Mouse (Mus musculus) spleen, postnatal 14 days (tissue): ENCODE measurements around the gene Pdgfb.

Source experiments
- DNase-seq, 2 experiments: peaks; one replicate each; pipeline ENCODE4 v3.0.0; 2021 to 2022; ENCODE audit warnings: low spot score in 2 of 2

The Pdgfb gene

DNA sequence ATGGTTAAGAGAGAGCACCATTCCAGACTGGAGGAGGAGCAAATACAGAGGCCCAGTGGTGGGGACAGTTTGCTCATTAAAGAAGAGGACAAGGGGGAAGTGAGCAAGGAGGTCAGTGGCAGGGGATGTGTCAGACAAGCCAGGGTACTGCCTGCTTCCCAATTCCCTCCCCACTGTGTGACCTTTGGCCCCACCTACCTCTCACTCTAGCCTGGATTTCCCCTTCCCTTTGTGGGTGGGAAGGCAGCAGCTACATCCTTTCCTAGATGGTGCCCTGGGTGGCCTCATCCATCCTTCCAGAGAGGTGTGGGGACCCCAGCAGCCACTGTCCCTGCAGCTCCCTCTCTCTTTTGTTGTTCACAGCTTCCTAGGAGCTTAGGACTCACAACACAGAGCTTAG lies 20.1 kb upstream of the Pdgfb start:
- no peak for DNase-seq

- no peak for DNase-seq
Measured at GRCm38 (mm10) chr15:80034366-80034765, 19.6 kb upstream of the Pdgfb start.

DNA sequence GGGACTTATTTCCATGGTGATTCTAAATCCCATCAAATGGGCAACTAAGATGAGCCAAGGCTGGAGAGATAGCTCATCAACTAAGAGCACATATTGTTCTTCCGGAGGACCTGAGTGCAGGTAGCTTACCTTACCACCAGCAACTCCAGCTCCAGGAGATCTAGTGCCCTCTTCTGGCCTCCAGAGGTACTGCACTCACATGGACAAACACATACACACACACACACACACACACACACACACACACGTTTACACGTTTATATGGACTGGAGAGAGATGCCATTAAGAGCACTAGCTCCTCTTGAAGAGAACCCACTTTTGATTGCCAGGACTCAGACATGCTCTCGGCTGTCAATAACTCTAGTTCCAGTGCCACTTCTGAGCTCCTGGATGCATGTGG lies 16.4 kb upstream of the Pdgfb start:
- no peak for DNase-seq

DNA sequence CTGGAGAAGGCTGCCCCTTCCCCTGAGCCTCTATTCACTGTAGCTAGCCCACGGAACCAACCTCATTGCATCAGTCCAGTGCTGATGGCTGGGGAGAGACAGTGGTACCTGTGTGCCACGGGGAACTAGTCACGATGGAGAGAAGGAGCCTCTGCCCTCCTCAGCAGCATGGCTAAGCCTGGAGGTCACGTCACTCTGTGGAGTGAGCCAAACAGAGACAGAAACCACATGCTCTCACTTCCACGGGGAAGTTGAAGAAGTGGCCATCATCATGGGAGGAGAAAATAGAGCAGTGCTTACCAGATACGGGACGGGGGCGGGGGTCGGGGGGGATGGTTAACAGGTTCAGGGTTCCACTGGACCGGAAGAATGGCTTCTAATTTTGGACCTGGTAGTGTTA lies 15.6 kb upstream of the Pdgfb start:
- DNase-seq = no peak

DNA sequence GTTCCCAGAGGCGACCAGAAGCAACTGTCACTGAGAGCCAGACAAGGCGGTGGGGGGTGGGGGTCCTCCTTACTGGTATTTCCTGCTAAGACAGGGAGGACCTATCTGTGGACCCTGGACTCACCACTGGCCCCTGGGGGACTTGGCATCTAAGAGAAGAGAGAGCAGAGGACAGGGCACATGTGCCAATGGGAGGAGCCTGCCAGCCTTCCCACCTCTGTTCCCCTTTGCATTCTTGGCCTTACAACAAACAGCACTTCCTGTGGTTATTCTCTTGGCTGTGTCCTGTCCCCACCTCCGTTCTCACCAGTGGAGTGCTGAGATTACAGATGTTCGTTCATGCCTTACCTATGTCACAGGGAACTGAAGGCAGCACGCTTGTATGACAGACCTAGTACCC lies 14.1 kb upstream of the Pdgfb start:
- DNase-seq = no peak

- DNase-seq = no peak
Measured at GRCm38 (mm10) chr15:80026689-80027353, 12.0 kb upstream of the Pdgfb start.

GRCm38 (mm10) chr15:80026061-80026460 lies 11.3 kb upstream of the Pdgfb start:
- no peak for DNase-seq

GRCm38 (mm10) chr15:80025615-80026014 lies 10.8 kb upstream of the Pdgfb start:
- DNase-seq = no peak

DNA sequence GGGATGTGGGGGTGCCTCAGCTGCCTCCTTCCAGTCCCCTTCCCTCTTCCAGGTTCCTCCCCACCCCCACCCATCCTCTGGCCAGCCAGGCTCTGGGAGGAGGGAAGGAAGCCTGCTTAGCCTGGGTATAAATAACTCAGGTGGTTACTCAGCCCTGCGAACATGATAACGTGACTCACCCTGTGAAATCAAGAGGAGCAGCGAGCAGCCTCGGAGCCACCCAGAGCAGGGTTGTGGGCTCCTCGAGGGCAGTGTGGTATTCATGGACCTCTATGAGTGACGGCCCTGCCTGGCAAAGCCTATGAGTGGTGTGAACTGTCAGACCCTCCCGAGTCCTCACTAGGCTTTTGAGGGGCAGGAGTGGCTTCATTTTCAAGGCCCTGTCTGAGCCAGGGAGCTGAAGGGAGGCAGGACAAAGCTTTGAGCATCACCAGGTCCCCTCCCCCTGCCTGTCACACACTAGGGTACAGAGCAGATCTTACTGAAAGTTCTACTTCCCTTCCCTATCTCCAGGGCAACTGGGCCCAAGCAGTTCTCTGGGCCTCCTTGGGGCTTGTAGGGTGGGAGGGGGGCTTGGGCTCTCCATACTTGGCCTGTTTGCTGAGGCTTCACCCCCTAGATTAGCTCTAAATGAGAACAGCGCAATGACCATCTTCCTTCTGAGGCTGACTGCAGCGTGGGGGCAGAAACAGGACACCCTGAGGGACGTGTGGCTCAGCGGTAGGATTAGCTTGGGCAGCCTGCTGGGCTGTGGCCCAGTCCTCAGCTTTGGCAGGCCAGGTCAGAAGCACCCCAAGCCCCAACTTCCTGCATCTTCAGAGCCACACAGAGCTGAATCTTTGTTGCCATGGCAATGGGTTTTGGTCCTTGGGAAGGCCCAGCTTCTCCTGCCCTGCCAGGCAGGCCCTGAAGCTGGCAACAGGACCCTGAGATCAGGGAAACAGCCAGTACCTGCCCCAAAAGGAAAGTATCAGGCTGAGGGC lies 9.8 kb upstream of the Pdgfb start:
- DNase-seq = no peak

DNA sequence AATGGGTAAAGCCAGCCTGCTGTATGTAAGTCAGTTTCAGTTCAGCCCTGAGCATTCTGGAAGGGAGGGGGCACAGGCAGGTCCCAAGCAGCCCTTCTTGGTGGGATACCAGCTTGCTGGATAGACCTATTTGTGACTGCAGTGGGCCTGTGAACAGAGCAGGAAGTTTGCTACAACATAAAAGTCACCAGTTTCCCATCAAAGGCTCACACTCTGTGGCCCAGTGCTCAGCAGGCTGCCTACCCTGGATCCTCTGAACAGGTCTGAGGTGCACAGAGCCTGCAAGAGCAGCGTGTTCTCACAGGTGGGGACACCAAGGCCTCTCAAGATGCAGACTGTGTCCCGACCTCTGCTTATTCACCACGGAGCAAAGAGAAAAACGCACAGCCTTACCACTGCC lies 5.7 kb upstream of the Pdgfb start:
- DNase-seq = no peak

DNA sequence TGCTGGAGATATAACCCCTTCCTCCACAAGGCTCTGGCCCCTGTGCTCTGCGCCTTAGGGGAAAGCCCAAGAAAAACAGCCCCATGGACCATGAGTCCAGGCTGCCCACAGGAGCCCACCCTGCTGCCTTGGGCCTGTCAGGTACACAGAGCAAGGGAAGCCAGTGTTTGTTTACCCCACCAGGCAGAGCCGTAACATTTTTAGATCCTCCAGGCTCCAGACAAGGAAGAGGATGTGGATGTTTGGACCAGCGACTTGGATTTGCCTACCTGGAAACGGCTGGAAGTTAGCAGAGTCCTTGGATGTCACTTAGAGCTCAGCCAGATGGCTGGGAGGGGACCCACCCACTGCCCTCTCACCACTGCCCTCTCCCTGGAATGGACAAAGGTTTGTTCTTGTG lies 4.8 kb upstream of the Pdgfb start:
- DNase-seq = no peak

- no peak for DNase-seq
Measured at GRCm38 (mm10) chr15:80019220-80019619, 4.4 kb upstream of the Pdgfb start.

DNA sequence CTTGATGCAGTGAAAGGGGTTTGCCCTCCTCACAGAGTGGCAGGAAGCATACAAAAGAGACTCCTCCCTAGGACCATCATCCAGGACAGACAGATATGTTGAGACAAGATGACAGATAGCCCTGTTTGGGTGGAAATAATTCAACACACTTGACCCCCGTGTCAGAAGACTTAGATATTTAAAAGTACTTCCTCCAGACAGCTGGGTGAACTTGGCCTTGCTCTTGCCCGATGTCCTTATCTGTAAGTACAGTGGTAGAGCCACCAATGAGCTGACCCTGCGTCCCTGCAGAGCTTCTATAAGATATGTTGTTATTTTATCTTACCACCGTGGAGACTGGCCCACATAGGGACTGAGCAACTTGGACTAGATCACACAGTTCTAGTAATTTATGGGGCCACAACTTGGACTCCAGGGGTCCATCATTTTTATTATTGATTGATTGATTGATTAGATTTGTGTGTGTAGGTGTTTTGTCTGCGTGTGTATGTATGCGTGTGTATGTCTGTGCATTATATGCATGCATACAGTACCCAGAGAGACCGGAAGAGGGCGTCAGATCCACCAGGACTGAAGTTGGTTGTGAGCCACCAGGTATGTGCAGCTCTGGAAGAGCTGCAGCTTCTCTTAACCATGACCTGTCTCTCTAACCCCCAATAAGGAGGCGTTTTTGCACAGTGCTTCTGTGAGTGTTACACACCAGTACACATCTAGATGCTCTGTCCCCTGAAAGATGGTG lies 2.0 kb upstream of the Pdgfb start:
- no peak for DNase-seq

DNA sequence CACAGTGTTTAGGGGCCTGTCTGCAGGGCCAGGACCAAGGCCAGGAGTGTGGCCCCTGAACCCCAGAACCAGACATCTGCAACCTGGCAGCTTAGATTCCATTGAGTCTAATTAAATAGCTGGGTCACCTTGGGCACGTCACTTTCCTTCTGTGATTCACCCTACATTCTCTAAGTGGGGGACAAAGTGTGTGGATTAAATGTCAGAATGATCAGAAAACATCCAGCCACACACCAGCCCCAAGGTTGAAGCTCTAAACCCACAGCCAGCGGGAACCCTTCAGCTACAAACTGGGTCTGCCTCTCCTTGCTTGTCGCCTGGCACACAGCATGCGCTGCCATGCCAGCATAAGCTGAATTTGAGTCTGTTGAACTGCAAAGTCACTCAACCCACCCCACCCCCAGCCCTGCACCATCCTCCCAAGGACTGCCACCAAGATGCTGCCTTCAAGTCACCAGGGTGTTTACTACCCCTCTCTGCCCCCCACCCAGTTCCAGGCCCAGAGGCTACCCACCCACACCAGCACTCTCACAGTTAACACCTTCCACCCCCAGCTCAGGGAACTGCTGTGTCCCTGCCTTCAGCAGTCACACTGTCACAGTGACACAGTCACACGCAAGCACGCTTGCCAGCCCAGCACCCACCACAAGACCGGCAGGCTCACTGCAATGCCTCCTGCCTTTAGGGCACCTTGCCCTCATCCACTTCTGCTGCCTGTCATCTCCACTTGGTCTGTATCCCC lies 605 bp upstream of the Pdgfb start:
- DNase-seq = no peak

DNA sequence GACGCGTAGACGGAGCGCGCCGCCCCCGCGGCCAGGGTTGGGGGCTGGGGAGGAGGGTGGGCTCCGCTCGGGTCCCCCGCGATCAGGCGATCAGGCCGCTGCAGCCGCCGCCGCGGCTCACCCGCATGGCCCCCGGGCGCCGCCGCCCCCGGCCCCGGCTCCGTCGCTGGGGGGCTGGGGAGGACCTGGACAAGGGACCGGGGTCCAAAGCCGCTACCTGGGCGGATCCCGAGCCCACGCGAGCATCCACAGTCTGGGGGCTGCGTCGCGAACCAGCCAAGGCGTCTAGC lies 801 bp downstream of the Pdgfb start:
- DNase-seq = no peak

- DNase-seq = no peak
Measured at GRCm38 (mm10) chr15:80013256-80014030, 1.3 kb downstream of the Pdgfb start.

DNA sequence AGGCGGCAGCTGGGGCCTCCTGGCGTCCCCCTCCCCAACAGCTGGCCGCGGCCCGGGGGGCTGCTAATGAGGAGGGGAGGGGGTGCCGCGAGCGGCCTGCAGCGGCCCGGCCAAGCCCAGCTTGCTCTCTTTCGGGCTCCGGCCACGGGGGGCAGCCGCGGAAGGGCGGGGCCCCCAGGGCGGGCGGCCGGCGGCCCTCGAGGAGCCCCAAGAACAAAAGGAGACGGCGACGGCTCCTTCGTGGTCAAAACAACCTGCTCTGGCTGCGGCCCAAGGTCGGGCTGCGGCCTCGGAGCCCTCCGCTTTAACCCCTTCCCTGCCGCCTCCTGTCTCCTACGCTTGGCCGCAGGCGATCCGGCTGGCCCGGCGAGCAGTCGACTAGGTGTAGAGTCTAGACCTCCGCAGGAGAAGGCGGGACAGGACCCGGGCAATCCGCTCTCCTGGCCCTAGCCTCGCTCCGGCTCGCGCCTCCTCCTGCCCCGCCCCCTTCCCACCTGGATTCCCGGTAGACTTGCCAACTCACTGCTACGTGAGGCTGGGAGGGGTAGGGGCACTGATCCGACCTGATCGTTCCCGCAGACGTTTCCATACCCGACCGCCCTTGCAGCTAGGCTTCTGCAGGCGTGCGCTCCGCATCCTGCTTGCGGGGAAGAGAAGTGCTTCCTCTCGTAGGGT lies 2.1 kb downstream of the Pdgfb start:
- DNase-seq = no peak

GRCm38 (mm10) chr15:80011778-80012526 lies 2.8 kb downstream of the Pdgfb start:
- DNase-seq = no peak

DNA sequence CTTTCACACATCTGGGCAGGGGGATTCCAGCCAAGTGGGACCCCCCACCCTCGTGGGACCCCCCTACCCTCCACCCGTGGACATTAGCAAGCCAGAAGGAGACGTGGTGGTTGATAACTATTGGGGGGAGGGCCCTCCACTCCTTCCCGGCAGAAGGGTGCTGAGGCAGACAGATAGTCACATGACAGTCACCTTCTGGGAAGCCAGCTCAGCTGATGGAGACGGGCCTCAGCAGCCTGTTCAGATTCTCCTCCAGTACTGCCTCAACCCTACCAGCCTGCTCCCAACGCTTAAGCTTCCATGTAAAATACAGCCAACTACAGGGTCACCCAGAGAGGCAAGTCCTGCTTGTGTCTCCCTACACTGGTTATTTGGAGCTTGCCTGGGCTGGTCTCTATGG lies 3.6 kb downstream of the Pdgfb start:
- no peak for DNase-seq

DNA sequence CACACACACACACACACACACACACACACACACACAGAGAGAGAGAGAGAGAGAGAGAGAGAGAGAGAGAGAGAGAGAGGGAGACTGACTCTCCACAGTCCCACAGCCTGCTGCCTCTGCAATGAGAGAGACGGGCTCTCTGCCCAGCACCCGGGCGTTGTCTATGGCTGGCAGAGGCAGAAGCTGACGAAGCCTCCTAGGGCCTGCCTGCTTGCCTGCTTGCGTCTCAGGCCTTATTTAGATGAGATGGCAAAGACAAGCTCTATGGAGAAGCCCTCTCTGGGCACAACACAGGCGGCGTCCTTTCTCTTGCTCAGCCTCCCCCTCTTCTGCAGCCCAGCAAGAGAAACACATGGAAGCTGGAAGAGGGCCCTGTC lies 4.6 kb downstream of the Pdgfb start:
- DNase-seq = no peak
